Mouse (Mus musculus): ENCODE results near the gene Nrp2. TPM values are rescaled to one million over a fixed set of nuclear protein-coding genes. Genes with fewer than 3 reads are reported as not detected.

The Nrp2 gene
- total RNA-seq, 1 experiment: 14.4 TPM

DNA sequence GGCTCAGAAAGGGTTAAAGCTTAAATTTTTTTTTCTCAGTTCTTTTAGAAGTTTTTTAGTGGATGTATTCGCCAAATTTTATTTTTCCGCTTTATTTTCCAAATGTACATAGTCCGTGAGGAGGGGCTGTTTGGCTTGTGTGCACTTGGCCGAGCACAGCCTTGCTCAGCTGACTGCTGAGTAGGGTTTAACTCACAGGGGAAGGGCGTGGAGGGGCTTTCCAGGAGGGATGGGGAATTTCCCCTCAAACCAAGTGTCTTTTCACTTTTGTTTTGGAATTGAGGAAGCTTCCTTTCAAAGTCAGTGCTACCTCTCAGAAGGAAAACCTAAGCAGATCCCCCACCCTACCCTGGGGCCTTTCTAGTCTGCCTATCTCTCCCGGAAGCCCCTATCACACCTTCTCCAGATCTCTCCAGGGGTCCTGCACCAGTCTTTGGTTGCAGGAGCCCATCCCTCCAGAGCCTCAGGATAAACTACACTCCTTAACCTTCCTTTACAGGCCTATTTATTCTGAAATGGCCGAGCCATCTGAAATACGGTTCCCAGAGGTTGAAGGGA lies 33.4 kb downstream of the Nrp2 start:
- TF ChIP-seq ZNF384 (IDR thresholded peaks at IDR 0.05; ENCODE audit: low read depth, low read length): no peak
- TF ChIP-seq MAFK (IDR thresholded peaks at IDR 0.05; ENCODE audit: insufficient read depth, low read depth, low read length): 0 out of 2 replicates have a peak, but pooled peaks have one; percentile 6
- Histone ChIP-seq H3K9me3 (ENCODE audit: control insufficient read depth, insufficient read depth, low read depth, low read length) (no peaks in the 10 kb centered on the region), H3K27ac (ENCODE audit: insufficient read depth, low read depth, low read length, poor library complexity, severe bottlenecking) (peak overlapping the region; percentile 72; the same call in 1 of the 2 replicates), H3K9ac (ENCODE audit: insufficient read depth, low read depth, low read length, poor library complexity, severe bottlenecking) (no peak overlapping the region), H3K4me1 (ENCODE audit: control insufficient read depth in 2 of 2, insufficient read depth in 2 of 2, low read length in 2 of 2, poor library complexity in 1 of 2) (peaks cover 3 to 17% of the 10 kb centered on the region in 2 experiments; a peak in 3 of 4 replicates), H3K4me3 (ENCODE audit: insufficient read depth in 1 of 2, low read depth in 1 of 2, low read length in 2 of 2, poor library complexity in 1 of 2, severe bottlenecking in 1 of 2) (no peak overlapping the region), H3K36me3 (ENCODE audit: control insufficient read depth, insufficient read depth, low read length, poor library complexity, severe bottlenecking) (no peaks in the 10 kb centered on the region)
- peak; percentile 96 for DNase-seq (ENCODE audit: low read depth, low spot score)
- in situ Hi-C loops (cut with MboI; ENCODE audit: low sequenced_read_pairs in 2 of 2, unreplicated experiment in 2 of 2): no loop called here

GRCm38 (mm10) chr1:62738165-62738564 lies 35.1 kb downstream of the Nrp2 start:
- Histone ChIP-seq H3K27ac (ENCODE audit: insufficient read depth, low read depth, low read length, poor library complexity, severe bottlenecking) (peak overlapping the region; percentile 20; the same call in 1 of the 2 replicates), H3K9me3 (ENCODE audit: control insufficient read depth, insufficient read depth, low read depth, low read length) (no peaks in the 10 kb centered on the region), H3K9ac (ENCODE audit: insufficient read depth, low read depth, low read length, poor library complexity, severe bottlenecking) (no peak overlapping the region), H3K4me1 (ENCODE audit: control insufficient read depth in 2 of 2, insufficient read depth in 2 of 2, low read length in 2 of 2, poor library complexity in 1 of 2) (peaks cover 10 to 17% of the 10 kb centered on the region in 2 experiments; a peak in 3 of 4 replicates), H3K36me3 (ENCODE audit: control insufficient read depth, insufficient read depth, low read length, poor library complexity, severe bottlenecking) (no peaks in the 10 kb centered on the region), H3K4me3 (ENCODE audit: insufficient read depth in 1 of 2, low read depth in 1 of 2, low read length in 2 of 2, poor library complexity in 1 of 2, severe bottlenecking in 1 of 2) (no peak overlapping the region)
- DNase-seq (ENCODE audit: low read depth, low spot score): peak; percentile 95
- TF ChIP-seq ZC3H11A (IDR thresholded peaks at IDR 0.05; ENCODE audit: borderline replicate concordance, low read depth, low read length) (no peak), MAFK (IDR thresholded peaks at IDR 0.05; ENCODE audit: insufficient read depth, low read depth, low read length) (no peak), CHD2 (IDR thresholded peaks at IDR 0.05; ENCODE audit: low read depth, low read length) (no peak), HCFC1 (IDR thresholded peaks at IDR 0.05; ENCODE audit: borderline replicate concordance, insufficient read depth, low read length) (no peak), ZNF384 (IDR thresholded peaks at IDR 0.05; ENCODE audit: low read depth, low read length) (no peak)
- in situ Hi-C loops (cut with MboI; ENCODE audit: low sequenced_read_pairs in 2 of 2, unreplicated experiment in 2 of 2): no loop called here

- no peak for DNase-seq (ENCODE audit: low read depth, low spot score)
- Histone ChIP-seq H3K4me3 (ENCODE audit: insufficient read depth in 1 of 2, low read depth in 1 of 2, low read length in 2 of 2, poor library complexity in 1 of 2, severe bottlenecking in 1 of 2) (no peak overlapping the region), H3K27ac (ENCODE audit: insufficient read depth, low read depth, low read length, poor library complexity, severe bottlenecking) (no peak overlapping the region)
Observed at GRCm38 (mm10) chr1:62742092-62742491, 39.0 kb downstream of the Nrp2 start.

DNA sequence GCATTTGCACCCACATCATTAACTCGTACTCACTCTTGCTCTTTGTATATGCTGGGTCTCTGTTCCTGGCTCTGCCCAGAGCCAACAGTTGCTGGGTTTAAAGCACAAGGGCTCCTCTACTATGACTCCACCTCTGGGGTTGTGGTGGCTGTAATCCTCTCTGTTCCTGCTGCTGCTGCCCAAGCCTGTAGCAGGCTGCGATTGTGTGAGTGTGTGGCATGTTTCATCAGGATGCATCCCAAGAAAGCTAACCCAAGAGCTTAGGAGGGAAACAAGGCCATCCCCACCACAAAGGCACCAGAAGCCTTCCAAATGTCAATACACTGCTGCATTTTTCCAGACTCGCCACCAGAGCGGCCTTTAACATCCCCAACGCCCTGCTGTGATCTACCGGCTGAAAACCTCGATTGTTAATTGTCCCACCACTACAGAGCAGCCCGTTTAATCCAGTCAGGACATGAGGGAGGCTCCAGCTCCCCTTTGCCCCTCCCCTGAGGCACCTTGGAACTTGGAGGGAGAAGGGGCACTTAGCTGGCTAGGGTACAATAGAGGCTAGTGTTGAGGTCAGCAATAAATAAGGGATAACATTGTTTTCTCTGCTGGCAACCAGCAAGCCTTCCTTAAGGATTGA lies 40.1 kb downstream of the Nrp2 start:
- no peaks in the 10 kb centered on the region for H3K36me3 ChIP-seq (ENCODE audit: control insufficient read depth, insufficient read depth, low read length, poor library complexity, severe bottlenecking)
- H3K9ac ChIP-seq (ENCODE audit: insufficient read depth, low read depth, low read length, poor library complexity, severe bottlenecking): no peak overlapping the region
- H3K9me3 ChIP-seq (ENCODE audit: control insufficient read depth, insufficient read depth, low read depth, low read length): no peaks in the 10 kb centered on the region
- TF ChIP-seq ZC3H11A (IDR thresholded peaks at IDR 0.05; ENCODE audit: borderline replicate concordance, low read depth, low read length) (no peak), MAFK (IDR thresholded peaks at IDR 0.05; ENCODE audit: insufficient read depth, low read depth, low read length) (no peak), CHD2 (IDR thresholded peaks at IDR 0.05; ENCODE audit: low read depth, low read length) (no peak), HCFC1 (IDR thresholded peaks at IDR 0.05; ENCODE audit: borderline replicate concordance, insufficient read depth, low read length) (no peak), ZNF384 (IDR thresholded peaks at IDR 0.05; ENCODE audit: low read depth, low read length) (no peak)
- in situ Hi-C loops (cut with MboI; ENCODE audit: low sequenced_read_pairs in 2 of 2, unreplicated experiment in 2 of 2): no loop called here
- peak; percentile 63 for DNase-seq (ENCODE audit: low read depth, low spot score)
- H3K4me1 ChIP-seq (ENCODE audit: control insufficient read depth in 2 of 2, insufficient read depth in 2 of 2, low read length in 2 of 2, poor library complexity in 1 of 2): peaks cover 4 to 8% of the 10 kb centered on the region in 2 experiments; a peak in 3 of 4 replicates
- no peak overlapping the region for H3K4me3 ChIP-seq (ENCODE audit: insufficient read depth in 1 of 2, low read depth in 1 of 2, low read length in 2 of 2, poor library complexity in 1 of 2, severe bottlenecking in 1 of 2)
- no peak overlapping the region for H3K27ac ChIP-seq (ENCODE audit: insufficient read depth, low read depth, low read length, poor library complexity, severe bottlenecking)

More at GRCm38 (mm10) chr1:62742092-62742491, 39.0 kb downstream of the Nrp2 start:
- Histone ChIP-seq H3K9me3 (ENCODE audit: control insufficient read depth, insufficient read depth, low read depth, low read length) (no peaks in the 10 kb centered on the region), H3K36me3 (ENCODE audit: control insufficient read depth, insufficient read depth, low read length, poor library complexity, severe bottlenecking) (no peaks in the 10 kb centered on the region), H3K4me1 (ENCODE audit: control insufficient read depth in 2 of 2, insufficient read depth in 2 of 2, low read length in 2 of 2, poor library complexity in 1 of 2) (peaks cover 7 to 10% of the 10 kb centered on the region in 2 experiments; a peak in 3 of 4 replicates), H3K9ac (ENCODE audit: insufficient read depth, low read depth, low read length, poor library complexity, severe bottlenecking) (no peak overlapping the region)
- no peak for TF ChIP-seq ZNF384 (IDR thresholded peaks at IDR 0.05; ENCODE audit: low read depth, low read length)
- TF ChIP-seq ZC3H11A (IDR thresholded peaks at IDR 0.05; ENCODE audit: borderline replicate concordance, low read depth, low read length): no peak
- no peak for TF ChIP-seq HCFC1 (IDR thresholded peaks at IDR 0.05; ENCODE audit: borderline replicate concordance, insufficient read depth, low read length)
- TF ChIP-seq CHD2 (IDR thresholded peaks at IDR 0.05; ENCODE audit: low read depth, low read length): no peak
- TF ChIP-seq MAFK (IDR thresholded peaks at IDR 0.05; ENCODE audit: insufficient read depth, low read depth, low read length): no peak
- in situ Hi-C loops (cut with MboI; ENCODE audit: low sequenced_read_pairs in 2 of 2, unreplicated experiment in 2 of 2): no loop called here
